Mouse (Mus musculus) gastrocnemius, postnatal 25 days (tissue): ENCODE results near the gene Slc26a9. TPM values are rescaled to one million over a fixed set of nuclear protein-coding genes. Genes with fewer than 3 reads are reported as not detected.

Experiments
- DNase-seq: peaks from one replicate; pipeline ENCODE4 v3.0.0; 2022
- long read RNA-seq, 2 experiments: library from polyadenylated mRNA; stranded (forward); transcript quantifications; one replicate each; pipeline ENCODE4 v2.0.0; 2021
- total RNA-seq, 2 experiments: library from RNA; stranded (reverse); gene quantifications; 1 replicate in 1 of 2; 2 replicates in 1 of 2; pipeline ENCODE4 v1.2.3; 2021

Slc26a9 gene
- total RNA-seq = not detected
- long read RNA-seq, experiment 1 = 0 reads
- long read RNA-seq, experiment 2 = 0 reads

- no peak for DNase-seq
Observed at GRCm38 (mm10) chr1:131743868-131744464, at the start of gene Slc26a9. TSS of gene Slc26a9 (plus strand) at chr1:131744022.

- no peak for DNase-seq
Observed at GRCm38 (mm10) chr1:131695308-131695707, 48.5 kb upstream of the Slc26a9 start.

- no peak for DNase-seq
Observed at GRCm38 (mm10) chr1:131696325-131696724, 47.5 kb upstream of the Slc26a9 start.

GRCm38 (mm10) chr1:131698770-131699169, 45.1 kb upstream of the Slc26a9 start:
- no peak for DNase-seq

GRCm38 (mm10) chr1:131699642-131700041, 44.2 kb upstream of the Slc26a9 start:
- DNase-seq = no peak

GRCm38 (mm10) chr1:131700447-131700846, 43.4 kb upstream of the Slc26a9 start:
- no peak for DNase-seq

GRCm38 (mm10) chr1:131701391-131701790, 42.4 kb upstream of the Slc26a9 start:
- DNase-seq = no peak

- DNase-seq = no peak
Observed at GRCm38 (mm10) chr1:131702094-131702766, 41.6 kb upstream of the Slc26a9 start.

- no peak for DNase-seq
Observed at GRCm38 (mm10) chr1:131703482-131703881, 40.3 kb upstream of the Slc26a9 start.

GRCm38 (mm10) chr1:131708338-131708737, 35.5 kb upstream of the Slc26a9 start:
- DNase-seq = no peak

GRCm38 (mm10) chr1:131711518-131711917, 32.3 kb upstream of the Slc26a9 start:
- DNase-seq = no peak

- peak; percentile 40 for DNase-seq
Observed at GRCm38 (mm10) chr1:131712386-131712785, 31.4 kb upstream of the Slc26a9 start.

GRCm38 (mm10) chr1:131714388-131715337, 29.2 kb upstream of the Slc26a9 start:
- DNase-seq = no peak

- no peak for DNase-seq
Observed at GRCm38 (mm10) chr1:131718952-131719694, 24.7 kb upstream of the Slc26a9 start.

GRCm38 (mm10) chr1:131721989-131722388, 21.8 kb upstream of the Slc26a9 start:
- no peak for DNase-seq

- DNase-seq = no peak
Observed at GRCm38 (mm10) chr1:131723549-131723948, 20.3 kb upstream of the Slc26a9 start.

- no peak for DNase-seq
Observed at GRCm38 (mm10) chr1:131726586-131726985, 17.2 kb upstream of the Slc26a9 start.

- DNase-seq = no peak
Observed at GRCm38 (mm10) chr1:131730639-131731437, 13.0 kb upstream of the Slc26a9 start.

- no peak for DNase-seq
Observed at GRCm38 (mm10) chr1:131733474-131734180, 10.2 kb upstream of the Slc26a9 start.

- no peak for DNase-seq
Observed at GRCm38 (mm10) chr1:131734657-131735273, 9.1 kb upstream of the Slc26a9 start.
